Mouse (Mus musculus) liver, postnatal 0 days (tissue): ENCODE measurements around the gene Fcgrt.

Source experiments
- CTCF ChIP-seq: sonication (generic); IDR thresholded peaks from 2 replicates; pipeline ENCODE4 v1.5.1; 2016; ENCODE audit warnings: antibody characterized with exemption, low read depth
- EP300 ChIP-seq: IDR thresholded peaks from 2 replicates; pipeline ENCODE4 v1.6.1; 2016; ENCODE audit warnings: antibody characterized with exemption, low read depth, mild to moderate bottlenecking

- TF ChIP-seq CTCF, result no peak
- no peak for TF ChIP-seq EP300
Measured at GRCm38 (mm10) chr7:45076501-45076900, 27.1 kb downstream of the Fcgrt start.
